Mouse (Mus musculus): ENCODE results near the gene Mfsd4b2.
"Not testable (repeated sequence)": the region's sequence is repeated elsewhere in the genome, so short reads cannot be mapped to it uniquely, and the experiment has no call there.

Mfsd4b2 gene

DNA sequence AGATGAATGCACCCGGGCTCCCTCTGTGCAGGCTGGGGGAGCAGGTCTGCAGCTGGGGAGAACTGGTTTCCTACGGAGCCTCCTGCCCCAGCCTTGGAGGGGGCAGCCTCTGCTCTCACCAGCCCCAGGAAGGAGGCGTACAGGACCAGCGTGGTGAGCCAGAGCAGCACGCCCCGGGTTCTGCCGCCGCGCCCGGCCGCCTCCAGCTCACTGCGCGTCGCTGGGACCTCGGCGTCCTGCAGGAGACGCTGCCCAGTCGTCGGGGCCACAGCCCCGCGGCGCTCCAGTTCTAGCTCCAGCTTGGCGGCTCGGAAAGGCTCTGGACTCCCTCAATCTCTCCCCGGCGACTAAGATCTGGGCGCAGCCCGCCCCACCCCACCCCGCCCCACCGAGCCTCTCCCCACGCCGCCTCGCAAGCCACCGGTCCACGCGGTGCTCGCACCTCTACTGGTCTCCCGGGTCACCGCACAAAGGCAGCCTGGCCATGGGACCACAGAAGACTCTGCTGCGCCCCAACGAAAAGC is at the start of gene Mfsd4b2:
TSS of gene Mfsd4b2 (minus strand) at position 308 of the 524 bp plus-strand sequence.
- peak; percentile 62 for DNase-seq (ENCODE audit: low spot score)

- DNase-seq (ENCODE audit: low spot score) = no peak
Measured at GRCm38 (mm10) chr10:39975771-39976170, 49.0 kb upstream of the Mfsd4b2 start.

- DNase-seq (ENCODE audit: low spot score) = no peak
Measured at GRCm38 (mm10) chr10:39974982-39975381, 48.3 kb upstream of the Mfsd4b2 start.

GRCm38 (mm10) chr10:39967512-39967911 is 40.8 kb upstream of the Mfsd4b2 start:
- peak; percentile 51 for DNase-seq (ENCODE audit: low spot score)

DNA sequence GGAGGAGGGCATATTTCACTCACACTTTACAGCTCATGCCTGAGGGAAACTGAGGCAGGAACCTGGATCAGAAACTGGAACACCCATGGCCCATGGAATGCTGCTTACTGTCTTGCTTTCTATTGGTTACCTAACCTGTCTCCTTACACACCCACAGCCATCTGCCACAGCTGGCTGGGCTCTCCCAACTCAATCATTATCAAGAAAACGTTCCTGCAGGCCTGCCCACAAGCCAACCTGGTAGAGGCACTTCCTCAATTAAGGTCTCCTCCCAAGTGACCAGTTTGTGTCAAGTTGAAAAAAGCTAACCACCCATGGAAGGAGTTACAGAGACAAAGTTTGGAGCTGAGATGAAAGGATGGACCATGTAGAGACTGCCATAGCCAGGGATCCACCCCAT is 35.2 kb upstream of the Mfsd4b2 start:
- no peak for DNase-seq (ENCODE audit: low spot score)

DNA sequence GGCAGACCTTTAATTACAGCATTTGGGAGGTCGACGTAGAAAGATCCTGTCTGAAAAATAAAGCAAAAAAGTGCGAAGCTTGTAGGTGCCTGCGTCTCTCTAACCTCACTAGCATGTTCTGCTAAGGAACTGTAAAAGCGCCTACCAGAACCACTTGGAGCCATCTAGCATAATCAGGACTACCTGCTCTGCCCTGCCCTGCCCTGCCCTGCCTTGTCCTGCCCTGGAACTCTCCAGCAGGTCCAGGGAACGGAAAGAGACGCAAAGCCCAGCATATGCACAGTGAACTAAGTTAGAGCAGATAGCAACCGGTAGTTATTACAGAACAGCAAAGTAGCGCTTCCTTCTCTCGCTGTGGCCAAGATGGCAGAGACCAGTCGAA is 33.7 kb upstream of the Mfsd4b2 start:
- no peak for DNase-seq (ENCODE audit: low spot score)

DNA sequence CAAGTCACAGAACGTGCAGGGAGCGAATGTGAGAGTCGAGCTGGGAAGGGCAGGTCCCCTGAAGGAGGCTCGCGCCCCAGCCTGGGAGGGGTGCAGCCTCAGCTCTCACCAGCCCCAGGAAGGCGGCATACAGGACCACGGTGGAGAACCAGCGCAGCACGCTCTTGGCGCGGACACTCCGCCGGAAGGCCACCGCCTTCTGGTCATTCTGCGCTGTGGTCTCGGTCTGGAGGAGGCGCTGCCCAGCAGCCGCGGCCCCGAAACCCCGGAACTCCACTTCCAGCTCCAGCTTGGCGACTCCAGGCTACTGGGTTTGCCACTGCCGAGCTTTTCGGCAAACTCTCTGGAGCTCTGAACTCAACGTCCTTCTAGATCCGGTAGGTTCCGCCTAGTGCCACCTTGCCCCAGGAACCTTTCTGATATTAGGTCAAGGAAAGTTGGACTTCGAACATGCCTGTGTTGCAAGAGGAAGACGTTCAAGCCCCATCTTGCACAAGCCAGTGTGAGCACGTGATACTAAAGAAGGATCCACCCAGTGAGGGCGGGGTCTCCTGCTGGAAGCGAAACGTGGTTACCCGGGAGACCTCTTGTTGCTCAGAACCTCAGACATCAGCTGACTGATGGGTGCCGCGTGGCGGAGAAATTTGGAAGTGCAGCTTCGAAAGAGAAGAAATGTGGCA is 33.2 kb upstream of the Mfsd4b2 start, which contains the start of gene Mfsd4b3:
TSS of gene Mfsd4b3 (minus strand) at position 393 of the 680 bp plus-strand sequence.
- peak; percentile 98 for DNase-seq (ENCODE audit: low spot score)

- peak; percentile 62 for DNase-seq (ENCODE audit: low spot score)
Measured at GRCm38 (mm10) chr10:39958266-39958665, 31.5 kb upstream of the Mfsd4b2 start.

GRCm38 (mm10) chr10:39956340-39956878 is 29.7 kb upstream of the Mfsd4b2 start:
- no peak for DNase-seq (ENCODE audit: low spot score)

DNA sequence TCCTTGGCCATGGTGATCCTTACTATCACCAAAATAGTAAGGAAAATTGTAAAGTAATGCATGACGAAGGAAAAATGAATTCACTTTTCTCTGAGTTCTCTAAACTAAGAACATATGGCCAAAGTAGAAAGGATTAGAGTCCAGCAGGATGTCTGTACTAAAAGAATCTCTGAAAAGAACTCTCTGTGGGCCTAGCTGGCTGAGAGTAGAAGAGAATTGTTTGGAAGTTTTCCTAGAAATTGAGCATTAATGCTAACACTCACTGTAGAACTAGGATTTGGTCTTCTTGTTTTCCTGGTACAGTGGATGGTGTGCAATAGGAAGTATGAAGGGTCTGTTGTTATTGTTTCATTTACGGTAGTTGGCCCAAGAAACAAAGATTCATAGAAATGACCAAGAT is 28.4 kb upstream of the Mfsd4b2 start:
- no peak for DNase-seq (ENCODE audit: low spot score)

- no peak for DNase-seq (ENCODE audit: low spot score)
Measured at GRCm38 (mm10) chr10:39949377-39949954, 22.7 kb upstream of the Mfsd4b2 start.

DNA sequence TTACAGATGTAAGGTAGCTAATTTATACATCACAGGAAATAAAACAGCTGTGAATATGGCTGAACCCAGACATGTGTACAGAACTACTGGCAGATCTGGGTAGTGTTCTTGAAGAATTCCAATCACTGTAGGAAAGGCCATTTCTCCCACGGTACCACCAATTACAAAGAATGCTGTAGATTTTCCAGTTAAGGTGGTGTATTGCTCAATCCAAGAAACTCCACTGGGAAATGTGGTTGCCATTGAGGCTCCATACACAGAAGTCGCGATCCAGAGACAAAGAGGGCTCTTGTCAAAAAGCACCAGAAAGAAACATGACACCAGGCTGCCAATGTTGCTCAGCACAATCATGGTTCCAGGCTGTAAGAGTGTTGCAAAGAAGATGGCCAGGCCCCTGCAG is 20.5 kb upstream of the Mfsd4b2 start:
- not testable (repeated sequence) for DNase-seq (ENCODE audit: low spot score)

GRCm38 (mm10) chr10:39936553-39936952 is 9.8 kb upstream of the Mfsd4b2 start:
- no peak for DNase-seq (ENCODE audit: low spot score)

DNA sequence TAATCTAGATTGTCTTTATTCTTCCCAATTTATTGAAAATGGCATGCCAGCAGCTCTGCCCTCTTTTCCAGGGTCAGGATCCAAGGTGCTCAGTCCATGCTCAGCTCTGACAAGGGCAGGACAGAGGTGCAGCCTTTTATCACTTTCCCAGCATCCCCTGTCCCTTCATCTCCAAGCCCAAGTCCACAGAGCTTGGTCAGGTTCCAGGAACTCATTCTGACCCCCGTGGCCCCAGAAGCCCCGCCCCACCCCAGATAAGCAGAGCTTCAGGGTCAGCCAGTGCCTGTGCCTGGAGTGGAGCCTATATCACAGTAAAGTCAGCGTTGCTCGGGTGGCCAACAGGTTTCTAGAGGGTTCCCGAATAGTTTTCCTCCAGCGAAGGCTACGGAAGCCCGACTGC is 2.2 kb downstream of the Mfsd4b2 start:
- DNase-seq (ENCODE audit: low spot score) = not testable (repeated sequence)

- no peak for DNase-seq (ENCODE audit: low spot score)
Measured at GRCm38 (mm10) chr10:39912616-39913015, 14.1 kb downstream of the Mfsd4b2 start.

GRCm38 (mm10) chr10:39908768-39909441 is 17.8 kb downstream of the Mfsd4b2 start:
- DNase-seq (ENCODE audit: low spot score) = no peak

- DNase-seq (ENCODE audit: low spot score) = no peak
Measured at GRCm38 (mm10) chr10:39906799-39907658, 19.7 kb downstream of the Mfsd4b2 start.

GRCm38 (mm10) chr10:39904191-39904590 is 22.5 kb downstream of the Mfsd4b2 start:
- DNase-seq (ENCODE audit: low spot score) = no peak

DNA sequence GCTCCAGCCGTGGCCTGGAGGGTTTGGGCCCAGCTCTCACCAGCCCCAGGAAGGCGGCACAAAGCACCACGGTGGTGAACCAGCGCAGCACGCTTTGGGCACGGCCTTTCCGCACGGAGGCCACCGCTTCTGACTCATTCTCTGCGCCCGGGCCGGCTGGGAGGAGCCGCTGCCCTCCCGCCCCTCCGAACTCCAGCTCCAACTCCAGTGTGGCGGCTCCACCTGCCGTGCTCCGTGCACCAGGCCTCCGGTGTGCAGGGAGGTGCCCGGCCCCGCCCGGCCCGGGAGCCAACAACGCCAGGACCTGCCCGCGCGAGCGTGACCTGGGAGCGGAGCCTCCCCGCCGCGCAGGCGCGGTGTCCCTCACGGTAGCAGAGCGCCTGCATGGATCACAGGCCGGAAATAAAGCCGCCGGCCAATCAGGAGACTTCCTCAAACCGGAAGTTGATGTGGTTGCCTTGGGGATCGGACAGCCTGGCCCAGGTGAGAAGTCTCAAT is 27.8 kb downstream of the Mfsd4b2 start, which contains the start of gene Mfsd4b4:
TSS of gene Mfsd4b4 (minus strand) at position 365 of the 498 bp plus-strand sequence.
- peak; percentile 95 for DNase-seq (ENCODE audit: low spot score)

DNA sequence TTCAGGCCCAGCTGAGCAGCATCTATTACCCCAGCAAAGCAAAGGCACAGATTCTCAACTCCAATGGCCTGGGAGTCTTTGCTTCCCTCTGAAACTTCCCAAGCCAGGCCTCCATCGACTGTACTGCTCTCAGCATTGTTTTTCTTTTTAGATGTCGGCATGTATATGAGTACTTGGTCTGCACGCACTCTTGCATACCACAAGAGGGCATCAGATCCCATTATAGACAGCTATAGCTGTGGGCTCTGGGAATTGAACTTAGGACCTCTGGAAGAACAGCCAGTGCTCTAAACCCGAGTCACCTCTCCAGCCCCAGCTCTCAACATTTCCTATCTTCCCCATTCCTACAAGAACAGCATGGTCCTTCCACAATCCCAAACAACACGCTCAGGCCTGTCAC is 30.2 kb downstream of the Mfsd4b2 start:
- DNase-seq (ENCODE audit: low spot score) = peak; percentile 24
